Mouse (Mus musculus): Measurements from ENCODE around the gene Arhgap19.

Arhgap19 gene

GRCm38 (mm10) chr19:41800451-41800850, 1.4 kb downstream of the Arhgap19 start:
- no peak for DNase-seq (ENCODE audit: low spot score)

DNA sequence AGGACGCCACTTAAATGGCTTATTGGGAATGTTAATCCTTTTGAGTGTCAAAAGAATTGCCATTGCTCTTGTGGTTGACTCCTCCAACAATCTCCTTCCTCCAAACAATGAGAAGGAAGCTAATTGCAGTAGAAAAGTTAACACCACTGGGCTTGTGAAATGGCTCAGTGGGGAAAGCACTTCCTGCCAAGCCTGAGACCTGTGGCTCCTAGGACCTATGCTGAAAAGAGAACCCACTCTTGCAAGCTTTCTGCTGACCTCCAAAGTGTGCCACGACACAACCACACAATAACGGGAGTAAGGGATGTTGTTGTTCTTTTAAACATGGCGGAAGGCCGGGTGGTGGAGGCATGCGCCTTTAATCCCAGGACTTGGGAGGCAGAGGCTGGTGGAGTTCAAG, 4.3 kb downstream of the Arhgap19 start:
- no peak for DNase-seq (ENCODE audit: low spot score)

GRCm38 (mm10) chr19:41796789-41797327, 5.0 kb downstream of the Arhgap19 start:
- DNase-seq (ENCODE audit: low spot score): no peak

GRCm38 (mm10) chr19:41796148-41796760, 5.6 kb downstream of the Arhgap19 start:
- no peak for DNase-seq (ENCODE audit: low spot score)

- no peak for DNase-seq (ENCODE audit: low spot score)
These were observed 6.9 kb downstream of the Arhgap19 start for GRCm38 (mm10) chr19:41794901-41795300.

DNA sequence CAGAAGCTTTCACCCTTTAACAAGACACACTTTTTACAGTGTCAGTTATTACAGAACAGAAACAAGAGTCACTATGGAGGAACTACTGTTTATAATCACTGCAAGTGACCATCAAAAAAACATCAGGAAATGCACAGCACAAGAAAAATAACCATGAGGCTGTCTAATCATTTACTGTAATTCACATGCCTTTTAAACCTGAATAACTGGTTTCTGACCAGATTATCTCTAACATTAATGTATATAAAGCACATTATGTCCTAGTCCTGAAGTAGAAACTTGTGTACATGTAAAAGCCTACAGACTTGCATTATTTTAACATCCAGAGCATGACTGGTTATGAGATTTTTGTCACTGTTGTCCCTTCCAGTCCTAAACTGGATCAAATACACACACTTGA, 7.8 kb downstream of the Arhgap19 start:
- DNase-seq (ENCODE audit: low spot score): no peak

DNA sequence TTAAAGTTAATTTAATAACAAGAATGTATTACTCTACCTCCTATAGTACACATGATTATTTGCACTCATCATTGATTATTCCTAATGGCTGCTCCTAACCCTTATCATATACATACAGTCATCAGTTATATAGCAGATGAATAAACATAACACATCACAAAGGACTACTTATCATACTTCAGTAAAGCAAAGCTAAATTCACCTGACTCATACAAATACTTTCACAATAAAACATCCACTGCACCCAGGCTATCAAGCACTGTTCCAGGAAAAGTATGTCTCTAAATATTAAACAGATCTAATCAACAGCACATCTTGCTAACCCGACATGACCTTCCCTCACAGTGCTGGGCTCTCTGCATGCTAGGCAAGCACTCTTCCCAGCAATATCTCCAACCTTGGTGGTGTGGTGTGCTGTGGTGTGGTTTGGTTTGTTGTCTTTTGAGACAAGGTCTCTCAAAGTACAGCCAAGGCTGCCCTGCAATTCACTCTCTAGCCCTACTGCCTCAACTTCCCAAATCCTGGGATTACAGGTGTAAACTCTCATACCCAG, 8.8 kb downstream of the Arhgap19 start:
- no peak for DNase-seq (ENCODE audit: low spot score)

- DNase-seq (ENCODE audit: low spot score): no peak
These were observed 10.5 kb downstream of the Arhgap19 start for GRCm38 (mm10) chr19:41791384-41791783.

DNA sequence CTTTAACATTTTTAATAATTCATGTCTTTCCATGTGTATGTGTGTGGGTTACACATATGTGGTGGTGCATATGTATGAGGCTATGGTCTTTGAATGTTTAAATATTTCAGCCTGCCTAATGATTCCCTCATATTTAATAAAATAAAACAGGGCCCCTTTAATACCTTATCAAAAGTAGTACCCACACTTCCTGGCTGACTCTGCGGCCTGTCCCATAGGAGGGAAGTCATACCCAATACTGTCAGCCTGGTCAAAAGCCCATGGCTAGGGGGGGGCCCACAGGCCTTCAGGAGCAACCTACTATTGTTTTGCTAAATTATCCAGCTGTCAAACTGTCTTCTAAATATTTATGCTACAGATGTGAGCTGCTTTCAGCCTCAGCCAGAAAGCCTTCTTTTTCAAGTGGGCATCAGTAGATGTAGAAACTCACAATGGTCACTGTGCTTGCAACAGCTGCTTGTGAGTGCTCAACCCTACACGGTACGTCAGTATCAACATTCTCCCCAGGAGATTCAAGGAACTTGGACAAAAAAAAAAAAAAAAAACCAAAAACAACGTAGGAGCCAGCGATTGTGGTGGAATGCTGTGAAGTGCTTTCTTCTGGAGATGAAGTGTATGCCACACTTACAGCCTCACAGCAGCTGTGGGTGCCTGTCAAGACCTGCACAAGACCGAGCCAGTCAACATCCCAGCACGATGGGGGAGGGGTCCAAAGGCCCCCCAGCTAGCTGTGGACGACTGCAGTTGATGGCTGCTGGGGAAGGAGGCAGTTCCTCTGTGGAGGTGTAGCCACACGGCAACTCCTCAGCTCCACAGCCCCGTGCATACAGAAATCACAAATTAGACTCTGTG, 12.5 kb downstream of the Arhgap19 start:
- no peak for DNase-seq (ENCODE audit: low spot score)

- no peak for DNase-seq (ENCODE audit: low spot score)
These were observed 15.0 kb downstream of the Arhgap19 start for GRCm38 (mm10) chr19:41786896-41787295.

GRCm38 (mm10) chr19:41777514-41777913, 24.3 kb downstream of the Arhgap19 start:
- no peak for DNase-seq (ENCODE audit: low spot score)

GRCm38 (mm10) chr19:41768711-41769110, 33.1 kb downstream of the Arhgap19 start:
- no peak for DNase-seq (ENCODE audit: low spot score)

- peak; percentile 50 for DNase-seq (ENCODE audit: low spot score)
These were observed 35.2 kb downstream of the Arhgap19 start for GRCm38 (mm10) chr19:41766628-41767027.

DNA sequence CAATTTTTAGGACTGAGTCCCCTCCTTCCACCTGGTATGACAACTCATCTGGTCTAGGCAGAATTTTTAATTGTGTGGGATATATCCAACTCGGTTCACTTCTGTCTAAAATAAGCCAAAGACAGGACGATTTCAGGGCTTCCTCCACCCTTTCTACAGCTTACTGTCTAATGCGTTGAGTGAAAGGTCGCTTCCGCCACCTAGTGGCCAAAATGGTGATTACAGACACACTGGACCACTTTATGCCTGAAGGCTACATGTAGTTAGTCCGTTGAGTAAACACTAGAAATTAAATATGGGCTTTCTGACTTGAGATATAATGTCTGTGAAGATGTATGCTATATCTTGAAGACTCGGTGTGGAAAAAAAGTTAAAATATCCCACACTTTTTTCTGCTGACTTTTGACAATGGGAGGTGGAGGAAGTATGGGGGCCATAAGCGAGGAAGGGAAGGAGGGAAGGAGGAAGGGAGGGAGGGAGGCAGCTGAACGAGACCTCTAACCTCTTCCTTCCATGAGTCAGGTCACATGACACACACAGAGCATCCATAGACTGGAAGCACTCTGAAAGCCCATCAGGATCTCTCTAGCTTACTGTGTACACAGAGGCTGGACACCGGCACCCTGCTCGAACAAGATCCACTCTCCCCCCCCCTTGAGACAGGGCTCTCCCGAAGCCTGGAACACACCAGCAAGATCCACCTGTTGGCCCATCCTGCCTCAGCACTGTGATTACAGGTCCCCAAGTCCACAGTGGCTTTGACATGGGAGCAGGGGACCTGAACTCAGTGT, 37.8 kb downstream of the Arhgap19 start:
- DNase-seq (ENCODE audit: low spot score): peak; percentile 82

DNA sequence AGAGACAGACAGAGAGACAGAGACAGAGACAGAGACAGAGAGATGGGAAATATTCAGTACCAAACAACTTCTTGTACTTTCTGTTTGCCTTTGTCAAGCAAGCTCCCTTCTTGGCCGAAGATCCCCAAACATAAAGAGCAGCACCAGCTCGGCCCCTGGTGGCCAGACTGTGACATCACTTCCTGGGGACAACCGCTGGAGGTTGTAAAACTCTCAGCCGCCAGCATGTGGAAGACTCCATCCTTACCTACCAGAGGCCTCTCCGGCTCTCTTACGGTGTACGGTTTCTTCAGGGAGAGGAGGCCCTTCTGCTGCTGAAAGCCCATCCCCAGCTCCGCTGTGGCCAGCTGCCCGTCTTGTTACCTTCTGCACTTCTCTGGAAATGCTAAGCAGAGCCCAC, 40.3 kb downstream of the Arhgap19 start:
- DNase-seq (ENCODE audit: low spot score): no peak

GRCm38 (mm10) chr19:41759765-41760164, 42.1 kb downstream of the Arhgap19 start:
- DNase-seq (ENCODE audit: low spot score): no peak

DNA sequence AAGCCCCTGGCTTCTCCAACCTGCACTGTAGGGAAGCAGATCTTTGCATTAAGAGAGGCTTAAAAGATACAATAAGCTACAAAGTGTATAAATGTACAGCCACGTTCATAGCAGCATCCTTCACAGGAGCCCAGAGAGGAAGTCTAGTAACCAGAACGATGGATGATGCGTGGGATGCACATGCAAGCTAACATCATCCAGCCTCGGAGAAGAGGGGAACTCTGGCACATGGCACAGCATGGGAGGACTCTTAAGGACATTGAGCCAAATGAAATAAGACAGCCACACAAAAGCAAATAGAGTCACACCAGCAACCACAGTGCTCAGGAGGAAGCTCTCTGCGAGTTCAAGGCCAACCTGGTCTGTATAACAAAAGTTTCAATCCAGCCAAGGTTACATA, 42.6 kb downstream of the Arhgap19 start:
- DNase-seq (ENCODE audit: low spot score): no peak

GRCm38 (mm10) chr19:41754760-41755159, 47.1 kb downstream of the Arhgap19 start:
- no peak for DNase-seq (ENCODE audit: low spot score)

DNA sequence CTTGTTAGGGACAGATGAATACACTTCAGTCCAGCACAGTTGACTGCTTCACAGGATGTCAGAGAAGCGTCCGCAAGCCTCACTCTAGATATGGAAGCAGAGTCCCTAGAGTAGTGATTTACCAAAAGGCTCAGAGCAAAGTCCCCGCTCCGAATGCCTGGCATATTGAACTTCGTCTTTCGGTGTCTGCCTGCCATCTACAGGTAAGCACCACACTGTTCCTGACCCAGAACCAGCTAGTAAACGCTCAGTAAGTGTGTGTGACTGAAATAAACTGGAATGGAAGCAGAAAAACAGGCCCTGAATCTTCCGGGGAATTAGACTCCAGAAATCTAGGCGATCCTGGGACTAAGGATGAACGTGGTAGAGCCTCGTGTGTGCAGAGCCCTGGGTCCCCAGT, 49.9 kb downstream of the Arhgap19 start:
- DNase-seq (ENCODE audit: low spot score): no peak

DNA sequence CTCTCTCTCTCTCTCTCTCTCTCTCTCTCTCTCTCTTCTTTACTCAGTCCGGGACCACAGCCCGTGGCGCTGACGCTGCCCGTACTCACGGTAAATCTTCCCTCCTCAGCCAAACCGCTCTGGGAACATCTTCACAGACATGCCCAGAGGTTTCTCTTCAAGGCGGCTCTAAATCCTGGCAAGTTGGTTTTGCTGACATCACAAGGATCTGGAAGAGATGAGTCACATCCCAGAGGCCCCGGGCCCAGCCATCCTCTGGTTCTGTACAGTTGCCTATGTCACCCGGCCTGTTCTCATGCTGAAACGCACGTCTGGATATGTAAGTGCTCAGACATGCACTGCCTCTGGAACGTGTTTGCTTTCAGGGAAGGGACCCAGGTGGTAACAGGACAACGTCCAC, 54.4 kb downstream of the Arhgap19 start:
- no peak for DNase-seq (ENCODE audit: low spot score)

DNA sequence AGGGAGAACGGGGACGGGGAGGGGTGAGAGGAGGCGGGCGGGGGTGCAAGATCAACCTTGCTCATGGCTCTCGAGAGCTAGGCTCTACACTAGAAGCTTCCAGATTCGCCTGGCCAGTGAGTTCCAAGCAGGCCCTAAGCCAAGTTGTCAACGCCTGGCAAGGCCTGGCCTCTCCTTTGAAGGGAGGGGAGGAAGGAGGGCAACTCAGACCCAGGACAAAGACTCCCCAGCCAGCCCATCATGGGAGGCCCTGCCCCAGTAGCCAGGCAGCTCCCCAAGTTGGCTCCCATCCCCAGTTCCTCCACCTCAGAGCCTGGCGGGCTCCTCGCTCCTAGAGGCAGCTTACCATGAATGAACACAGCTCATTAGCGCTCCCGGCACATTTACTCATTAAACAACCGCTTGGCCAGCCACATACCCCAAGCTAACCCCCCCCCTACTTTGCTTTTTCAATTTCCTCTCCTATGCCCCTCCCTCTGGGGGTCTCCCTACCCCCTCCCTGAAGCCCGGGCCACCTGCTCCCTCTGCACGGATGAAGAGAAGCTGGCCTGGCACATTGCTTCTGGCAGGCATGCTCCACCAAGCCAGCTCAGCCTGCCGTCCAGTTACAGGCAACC, 55.8 kb downstream of the Arhgap19 start:
- no peak for DNase-seq (ENCODE audit: low spot score)

GRCm38 (mm10) chr19:41743396-41743795, 58.5 kb downstream of the Arhgap19 start, which contains the start of gene Slit1:
TSS of gene Slit1 (minus strand) at chr19:41743665.
- DNase-seq (ENCODE audit: low spot score): no peak

Measured in lung, postnatal 25 days (tissue).